Mouse (Mus musculus) G1E (cell line): ENCODE results near the gene Chn2. TPM values are rescaled to one million over a fixed set of nuclear protein-coding genes. Genes with fewer than 3 reads are reported as not detected.

Source experiments
- ATAC-seq: 2 replicates; pipeline ENCODE4 v1.8.0; 2016; ENCODE audit warnings: mild to moderate bottlenecking; ENCODE audit not compliant: insufficient number of reproducible peaks, poor library complexity, low FRiP score, severe bottlenecking; ENCODE audit errors: extremely low read depth
- DNase-seq: peaks from one replicate; pipeline ENCODE4 v3.0.0; 2012; ENCODE audit warnings: low spot score
- H3K27me3 ChIP-seq: 2 replicates; pipeline ENCODE4 v1.6.1; 2012; ENCODE audit warnings: mild to moderate bottlenecking, low read length, inconsistent platforms; ENCODE audit not compliant: insufficient read depth
- H3K36me3 ChIP-seq: replicated peaks from 2 replicates; pipeline ENCODE3; 2012; ENCODE audit warnings: mild to moderate bottlenecking, inconsistent platforms
- H3K4me1 ChIP-seq: 2 replicates; pipeline ENCODE4 v1.6.1; 2012; ENCODE audit warnings: low read depth, low read length, inconsistent platforms, mixed read lengths; ENCODE audit not compliant: insufficient read depth
- H3K4me3 ChIP-seq: 2 replicates; pipeline ENCODE4 v1.5.1; 2012; ENCODE audit warnings: low read depth, mild to moderate bottlenecking, inconsistent platforms, low read length, moderate library complexity, mixed read lengths
- H3K9me3 ChIP-seq: replicated peaks from 2 replicates; pipeline ENCODE4 v1.6.1; 2012; ENCODE audit warnings: inconsistent platforms
- CTCF ChIP-seq: IDR thresholded peaks from 2 replicates; pipeline ENCODE4 v1.5.1; 2012; ENCODE audit warnings: low read depth, low read length, inconsistent platforms, mixed read lengths
- GATA1 ChIP-seq: IDR thresholded peaks from 2 replicates; pipeline ENCODE4 v1.6.1; 2012; ENCODE audit warnings: borderline replicate concordance, low read length, inconsistent platforms, mixed read lengths
- GATA2 ChIP-seq: IDR thresholded peaks from 2 replicates; pipeline ENCODE4 v1.6.1; 2012; ENCODE audit warnings: low read depth, low read length, inconsistent platforms, borderline replicate concordance
- POLR2AphosphoS5 ChIP-seq: IDR thresholded peaks from 2 replicates; pipeline ENCODE4 v1.6.1; 2012; ENCODE audit warnings: low read depth, low read length, inconsistent platforms; ENCODE audit not compliant: insufficient replicate concordance
- TAL1 ChIP-seq: conservative IDR thresholded peaks from 2 replicates; pipeline ENCODE4 v1.6.1; 2012; ENCODE audit warnings: low read depth, low read length, inconsistent platforms, mixed read lengths
- polyA plus RNA-seq: library from polyadenylated mRNA; stranded (reverse); fragments of >175 nt; gene quantifications from 2 replicates; pipeline ENCODE4 v1.2.3, GENCODE M21; 2012
- total RNA-seq, 2 experiments: library from RNA; stranded (forward) in 1 of 2; stranded (reverse) in 1 of 2; fragments of 200-1000 nt in 1 of 2; fragments of >200 nt in 1 of 2; fragmentation: Nextera tagmentation in 1 of 2; gene quantifications; 2 replicates each; pipeline ENCODE4 v1.2.3; 2014 to 2017

Chn2 gene
- total and polyA plus RNA-seq, 3 experiments: 0.22 TPM; not detected in 2

GRCm38 (mm10) chr6:54009293-54009692 lies 30.1 kb upstream of the Chn2 start:
- no peak for DNase-seq
- no peak for TF ChIP-seq GATA1
- no peak for TF ChIP-seq CTCF
- no peak for TF ChIP-seq TAL1
- TF ChIP-seq POLR2AphosphoS5: no peak
- no peak for TF ChIP-seq GATA2

GRCm38 (mm10) chr6:54010362-54010761 lies 29.0 kb upstream of the Chn2 start:
- Histone ChIP-seq H3K4me3 (no peak overlapping the region), H3K4me1 (no peaks in the 10 kb centered on the region), H3K9me3 (peaks cover 29% of the 10 kb centered on the region), H3K36me3 (no peaks in the 10 kb centered on the region), H3K27me3 (no peaks in the 10 kb centered on the region)
- ATAC-seq (no peak), DNase-seq (no peak)
- TF ChIP-seq GATA2: no peak
- TF ChIP-seq TAL1: no peak
- TF ChIP-seq CTCF: no peak
- TF ChIP-seq GATA1: no peak
- TF ChIP-seq POLR2AphosphoS5: no peak

More at GRCm38 (mm10) chr6:54009293-54009692, 30.1 kb upstream of the Chn2 start:
- Histone ChIP-seq H3K9me3 (peaks cover 38% of the 10 kb centered on the region), H3K27me3 (no peaks in the 10 kb centered on the region), H3K36me3 (no peaks in the 10 kb centered on the region), H3K4me1 (no peaks in the 10 kb centered on the region), H3K4me3 (no peak overlapping the region)
- ATAC-seq: no peak

- DNase-seq: no peak
- Histone ChIP-seq H3K9me3 (peaks cover 18% of the 10 kb centered on the region), H3K4me1 (no peaks in the 10 kb centered on the region), H3K27me3 (no peaks in the 10 kb centered on the region), H3K4me3 (no peak overlapping the region), H3K36me3 (no peaks in the 10 kb centered on the region)
- TF ChIP-seq GATA1: no peak
- TF ChIP-seq GATA2: no peak
- TF ChIP-seq CTCF: no peak
- TF ChIP-seq POLR2AphosphoS5: no peak
- no peak for TF ChIP-seq TAL1
- ATAC-seq: no peak
Measured at GRCm38 (mm10) chr6:54012163-54012562, 27.2 kb upstream of the Chn2 start.

- DNase-seq (no peak), ATAC-seq (no peak)
- Histone ChIP-seq H3K9me3 (peaks cover 22% of the 10 kb centered on the region), H3K4me3 (no peak overlapping the region), H3K27me3 (no peaks in the 10 kb centered on the region), H3K36me3 (no peaks in the 10 kb centered on the region), H3K4me1 (no peaks in the 10 kb centered on the region)
- TF ChIP-seq POLR2AphosphoS5 (no peak), GATA1 (no peak), GATA2 (no peak), TAL1 (no peak), CTCF (no peak)
Measured at GRCm38 (mm10) chr6:54018038-54018437, 21.3 kb upstream of the Chn2 start.

GRCm38 (mm10) chr6:54018861-54019260 lies 20.5 kb upstream of the Chn2 start:
- no peak for ATAC-seq
- Histone ChIP-seq H3K4me1 (no peaks in the 10 kb centered on the region), H3K4me3 (no peak overlapping the region), H3K9me3 (peaks cover 22% of the 10 kb centered on the region), H3K36me3 (no peaks in the 10 kb centered on the region), H3K27me3 (no peaks in the 10 kb centered on the region)
- no peak for TF ChIP-seq GATA2
- no peak for TF ChIP-seq GATA1
- DNase-seq: no peak

- ATAC-seq: no peak
- Histone ChIP-seq H3K4me1 (no peaks in the 10 kb centered on the region), H3K36me3 (no peaks in the 10 kb centered on the region), H3K27me3 (no peaks in the 10 kb centered on the region), H3K9me3 (peaks cover 21% of the 10 kb centered on the region), H3K4me3 (no peak overlapping the region)
- DNase-seq: no peak
- TF ChIP-seq POLR2AphosphoS5: no peak
- TF ChIP-seq GATA2: no peak
- TF ChIP-seq GATA1: no peak
- TF ChIP-seq TAL1: no peak
- TF ChIP-seq CTCF: no peak
Measured at GRCm38 (mm10) chr6:54021123-54021789, 18.1 kb upstream of the Chn2 start.

GRCm38 (mm10) chr6:54023846-54024245 lies 15.5 kb upstream of the Chn2 start:
- TF ChIP-seq POLR2AphosphoS5 (no peak), CTCF (no peak), GATA1 (no peak), TAL1 (no peak)
- Histone ChIP-seq H3K9me3 (peaks cover 19% of the 10 kb centered on the region), H3K27me3 (no peaks in the 10 kb centered on the region), H3K4me3 (no peak overlapping the region), H3K36me3 (no peaks in the 10 kb centered on the region), H3K4me1 (no peaks in the 10 kb centered on the region)
- ATAC-seq (no peak), DNase-seq (no peak)
